Comparison of ENCODE assay signal across 7 mouse cellular contexts in the genomic region with DNA sequence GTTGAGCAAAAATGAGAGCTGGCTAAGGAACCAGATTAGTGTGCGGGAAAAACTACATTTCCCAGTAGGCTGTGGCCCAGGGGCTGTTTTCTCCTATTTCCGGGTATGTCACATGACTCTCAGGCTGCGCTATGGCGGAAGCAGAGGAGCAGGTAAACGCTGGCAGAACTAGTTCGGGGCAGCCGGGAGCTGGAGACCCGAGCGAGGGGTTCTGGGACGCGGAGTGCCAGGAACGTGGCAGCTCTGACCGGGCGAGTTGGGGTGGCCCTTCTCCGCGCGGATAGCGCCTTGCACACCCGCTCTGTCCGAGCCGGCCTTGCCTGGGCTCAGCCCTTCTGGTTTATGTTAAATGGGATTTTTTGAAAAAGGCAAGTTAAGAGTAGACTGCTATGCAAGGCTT. TPM values are rescaled to one million over a fixed set of nuclear protein-coding genes. Genes with fewer than 3 reads are reported as not detected.
DNase-seq lines count a peak whose midpoint lies in the region; ATAC-seq lines count a peak whose summit lies in the region.

A gene (plus strand): TSS at position 102 of the 400 bp plus-strand sequence.

- ATAC-seq in embryonic facial prominence, embryonic 11.5 days (replicated peaks; ENCODE audit: insufficient number of reproducible peaks, low FRiP score, low TSS enrichment, low read depth) = peak; percentile 99
- ATAC-seq in granulocyte monocyte progenitor cell, adult 5-6 weeks (replicated peaks; ENCODE audit: poor library complexity, severe bottlenecking) = peak; percentile 100
- ATAC-seq in midbrain, embryonic 13.5 days = peak; percentile 99

- H3K9ac ChIP-seq in embryonic facial prominence, embryonic 11.5 days (replicated peaks; ENCODE audit: low read length) = peak within 1 kb of the TSS; percentile 83
- peak within 1 kb of the TSS; percentile 85 for H3K9ac ChIP-seq in midbrain, embryonic 13.5 days (replicated peaks)

- no peaks in the 10 kb centered on the region for H3K4me1 ChIP-seq in embryonic facial prominence, embryonic 11.5 days (ENCODE audit: control insufficient read depth, insufficient read depth, low read length)
- H3K4me1 ChIP-seq in limb, embryonic 10.5 days = peaks cover 6% of the 10 kb centered on the region
- peaks cover 10% of the 10 kb centered on the region for H3K4me1 ChIP-seq in midbrain, embryonic 13.5 days (replicated peaks)

- no peaks in the 10 kb centered on the region for H3K9me3 ChIP-seq in embryonic facial prominence, embryonic 11.5 days (replicated peaks; ENCODE audit: control insufficient read depth, low read length)
- no peaks in the 10 kb centered on the region for H3K9me3 ChIP-seq in limb, embryonic 10.5 days (replicated peaks)
- no peaks in the 10 kb centered on the region for H3K9me3 ChIP-seq in midbrain, embryonic 13.5 days

- no peaks in the 10 kb centered on the region for H3K27me3 ChIP-seq in embryonic facial prominence, embryonic 11.5 days (ENCODE audit: control insufficient read depth, insufficient read depth, low read length)
- H3K27me3 ChIP-seq in limb, embryonic 10.5 days (ENCODE audit: low read depth, poor library complexity, severe bottlenecking) = no peaks in the 10 kb centered on the region
- H3K27me3 ChIP-seq in midbrain, embryonic 13.5 days = no peaks in the 10 kb centered on the region

- H3K36me3 ChIP-seq in embryonic facial prominence, embryonic 11.5 days (replicated peaks; ENCODE audit: control insufficient read depth, insufficient read depth, low read depth, low read length) = no peaks in the 10 kb centered on the region
- no peaks in the 10 kb centered on the region for H3K36me3 ChIP-seq in limb, embryonic 10.5 days
- no peaks in the 10 kb centered on the region for H3K36me3 ChIP-seq in midbrain, embryonic 13.5 days

- peak; percentile 79 for DNase-seq in adrenal gland, postnatal 14 days
- peak; percentile 88 for DNase-seq in embryonic facial prominence, embryonic 11.5 days (ENCODE audit: low spot score)
- DNase-seq in kidney, adult 11 months = peak; percentile 88
- peak; percentile 77 for DNase-seq in limb, embryonic 10.5 days (ENCODE audit: low spot score)
- DNase-seq in spleen, adult 12 weeks (ENCODE audit: low spot score) = peak; percentile 54

- H3K4me3 ChIP-seq in embryonic facial prominence, embryonic 11.5 days (ENCODE audit: low read depth, low read length) = peak within 1 kb of the TSS; percentile 87
- peak within 1 kb of the TSS; percentile 83 for H3K4me3 ChIP-seq in limb, embryonic 10.5 days
- peak within 1 kb of the TSS; percentile 83 for H3K4me3 ChIP-seq in midbrain, embryonic 13.5 days (replicated peaks)

- H3K27ac ChIP-seq in embryonic facial prominence, embryonic 11.5 days (replicated peaks; ENCODE audit: low read depth, low read length) = no peak within 1 kb of the TSS
- peak within 1 kb of the TSS; percentile 89 for H3K27ac ChIP-seq in limb, embryonic 10.5 days
- no peak within 1 kb of the TSS; the same call in 1 of the 2 replicates for H3K27ac ChIP-seq in midbrain, embryonic 13.5 days

- H3K4me2 ChIP-seq in embryonic facial prominence, embryonic 11.5 days (ENCODE audit: low read depth, low read length) = peak within 1 kb of the TSS; percentile 58
- peak within 1 kb of the TSS; percentile 65 for H3K4me2 ChIP-seq in midbrain, embryonic 13.5 days (replicated peaks)

- under 1% methylated on average over 21 of the region's 21 CpGs for WGBS in embryonic facial prominence, embryonic 11.5 days
- WGBS in limb, embryonic 10.5 days = under 1% methylated on average over 21 of the region's 21 CpGs
- WGBS in midbrain, embryonic 13.5 days = under 1% methylated on average over 21 of the region's 21 CpGs

RNA-seq across cellular contexts. Expression of the gene that starts here (rescaled TPM):
- total RNA-seq in adrenal gland, postnatal 14 days (2021) = 71.6 and 80.2 TPM in 2 replicates
- 91.3 and 92.5 TPM in 2 replicates for polyA plus RNA-seq in embryonic facial prominence, embryonic 11.5 days (2014; fragmentation: Nextera tagmentation; extraction: Ambion mirVana)
- 39.0 and 41.2 TPM in 2 replicates for total RNA-seq in granulocyte monocyte progenitor cell, adult 5-6 weeks (2014; fragmentation: Nextera tagmentation)
- 44.9 and 54.8 TPM in 2 replicates for total RNA-seq in granulocyte monocyte progenitor cell, adult 5-6 weeks (2017)
- 53.7 and 62.0 TPM in 2 replicates for polyA plus RNA-seq in limb, embryonic 10.5 days (2016; fragmentation: Nextera tagmentation; extraction: Ambion mirVana)
- 113 and 118 TPM in 2 replicates for polyA plus RNA-seq in midbrain, embryonic 13.5 days (2015; fragmentation: Nextera tagmentation; extraction: Ambion mirVana)
